Mouse (Mus musculus) 416B (cell line): ENCODE results near the gene Id2.

Source experiments
- DNase-seq: peaks from one replicate; pipeline ENCODE4 v3.0.0; 2011; ENCODE audit warnings: low read depth

The Id2 gene

GRCm38 (mm10) chr12:25104541-25104940 lies 7.6 kb upstream of the Id2 start:
- no peak for DNase-seq

GRCm38 (mm10) chr12:25103911-25104310 lies 7.0 kb upstream of the Id2 start:
- no peak for DNase-seq

- DNase-seq = no peak
These were observed 4.4 kb upstream of the Id2 start for GRCm38 (mm10) chr12:25101389-25101788.

- no peak for DNase-seq
These were observed 3.7 kb upstream of the Id2 start for GRCm38 (mm10) chr12:25100411-25101217.

- DNase-seq = no peak
These were observed 2.8 kb upstream of the Id2 start for GRCm38 (mm10) chr12:25099563-25100408.

GRCm38 (mm10) chr12:25099313-25099562 lies 2.3 kb upstream of the Id2 start:
- DNase-seq = no peak

- DNase-seq = peak; percentile 83
These were observed 1.8 kb upstream of the Id2 start for GRCm38 (mm10) chr12:25098561-25099312.

- peak; percentile 24 for DNase-seq
These were observed 1.2 kb upstream of the Id2 start for GRCm38 (mm10) chr12:25098161-25098550.

- no peak for DNase-seq
These were observed 545 bp upstream of the Id2 start for GRCm38 (mm10) chr12:25097210-25098160.

- DNase-seq = no peak
These were observed 294 bp downstream of the Id2 start for GRCm38 (mm10) chr12:25096640-25097051.

GRCm38 (mm10) chr12:25095974-25096639 lies 833 bp downstream of the Id2 start:
- DNase-seq = peak; percentile 98

GRCm38 (mm10) chr12:25095538-25095937 lies 1.4 kb downstream of the Id2 start:
- DNase-seq = no peak

- peak; percentile 75 for DNase-seq
These were observed 2.1 kb downstream of the Id2 start for GRCm38 (mm10) chr12:25094621-25095521.

GRCm38 (mm10) chr12:25093241-25093774 lies 3.6 kb downstream of the Id2 start:
- DNase-seq = no peak

- no peak for DNase-seq
These were observed 4.2 kb downstream of the Id2 start for GRCm38 (mm10) chr12:25092751-25093211.

- DNase-seq = peak; percentile 85
These were observed 4.8 kb downstream of the Id2 start for GRCm38 (mm10) chr12:25092027-25092704.

GRCm38 (mm10) chr12:25089433-25089832 lies 7.5 kb downstream of the Id2 start:
- DNase-seq = no peak

- DNase-seq = no peak
These were observed 10.0 kb downstream of the Id2 start for GRCm38 (mm10) chr12:25086966-25087365.
